Mouse (Mus musculus): ENCODE measurements around the gene Foxp1. TPM values are rescaled to one million over a fixed set of nuclear protein-coding genes. Genes with fewer than 3 reads are reported as not detected.

The Foxp1 gene
- polyA plus RNA-seq, 1 experiment from 2014 or later: 91.9 TPM

DNA sequence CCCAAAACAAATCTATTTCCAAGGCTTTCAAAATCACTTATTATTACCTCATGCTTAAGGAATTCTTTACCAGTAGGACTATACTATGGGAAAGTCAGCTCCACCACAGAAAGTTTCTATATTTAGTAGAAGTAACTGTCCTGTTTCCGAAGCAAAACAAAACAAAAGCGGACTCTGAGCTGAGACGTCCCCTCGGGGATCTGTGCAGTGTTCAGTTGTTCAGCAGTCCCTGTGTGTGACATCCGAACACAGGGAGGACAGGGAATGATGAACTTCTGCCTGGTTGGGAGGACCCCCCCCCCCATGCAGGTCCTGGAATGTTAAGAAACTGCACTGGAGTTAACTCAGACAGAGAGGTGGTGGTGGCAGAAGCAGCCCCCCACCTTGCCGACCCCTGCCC lies 10.7 kb downstream of the Foxp1 start:
- Histone ChIP-seq H3K9ac (ENCODE audit: low read depth, low read length) (no peak overlapping the region), H3K4me3 (ENCODE audit: low read depth, low read length) (no peak overlapping the region), H3K9me3 (ENCODE audit: control insufficient read depth, low read length) (no peaks in the 10 kb centered on the region), H3K27me3 (ENCODE audit: control insufficient read depth, insufficient read depth, low read length) (no peaks in the 10 kb centered on the region), H3K4me2 (replicated peaks; ENCODE audit: low read depth, low read length) (no peak overlapping the region), H3K27ac (ENCODE audit: low read depth, low read length) (no peak overlapping the region), H3K36me3 (ENCODE audit: control insufficient read depth, insufficient read depth, low read length) (no peaks in the 10 kb centered on the region), H3K4me1 (replicated peaks; ENCODE audit: control insufficient read depth, insufficient read depth, low read length) (0 out of 2 replicates have a peak, but pooled peaks cover 2% of the 10 kb centered on the region)
- WGBS: 55% methylated on average over 6 of the region's 6 CpGs
- no peak for DNase-seq (ENCODE audit: low spot score)
- ATAC-seq (ENCODE audit: low FRiP score): no peak

- Histone ChIP-seq H3K36me3 (ENCODE audit: control insufficient read depth, insufficient read depth, low read length) (no peaks in the 10 kb centered on the region), H3K4me2 (replicated peaks; ENCODE audit: low read depth, low read length) (no peak overlapping the region), H3K4me3 (ENCODE audit: low read depth, low read length) (no peak overlapping the region), H3K9me3 (ENCODE audit: control insufficient read depth, low read length) (no peaks in the 10 kb centered on the region), H3K27me3 (ENCODE audit: control insufficient read depth, insufficient read depth, low read length) (no peaks in the 10 kb centered on the region), H3K4me1 (replicated peaks; ENCODE audit: control insufficient read depth, insufficient read depth, low read length) (0 out of 2 replicates have a peak, but pooled peaks cover 2% of the 10 kb centered on the region), H3K9ac (ENCODE audit: low read depth, low read length) (no peak overlapping the region), H3K27ac (ENCODE audit: low read depth, low read length) (no peak overlapping the region)
- no peak for ATAC-seq (ENCODE audit: low FRiP score)
- WGBS: 91% methylated on average over 9 of the region's 9 CpGs
- DNase-seq (ENCODE audit: low spot score): no peak
Observed at GRCm38 (mm10) chr6:99509189-99509592, 13.3 kb downstream of the Foxp1 start.

DNA sequence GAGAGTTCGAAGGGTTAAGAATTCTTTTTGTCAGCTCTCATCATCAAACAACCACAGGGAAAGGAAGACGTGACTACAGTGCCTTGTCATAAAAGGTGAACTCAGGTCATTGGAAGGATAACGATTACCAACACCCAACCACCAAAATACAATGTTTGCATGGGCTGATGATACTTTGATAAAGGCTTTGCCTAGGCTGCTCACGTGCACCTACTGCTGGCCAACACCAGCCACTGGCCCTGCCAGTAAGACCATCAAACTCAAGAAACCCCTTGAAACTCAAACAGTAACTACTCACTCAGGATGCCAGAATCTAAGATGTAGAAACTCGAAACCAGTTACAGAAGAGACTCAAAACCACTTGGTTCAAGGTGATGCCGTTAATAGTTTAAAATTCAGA lies 15.7 kb downstream of the Foxp1 start:
- ATAC-seq (ENCODE audit: low FRiP score) (no peak), DNase-seq (ENCODE audit: low spot score) (no peak)
- WGBS: 88% methylated on average over 6 of the region's 6 CpGs
- Histone ChIP-seq H3K4me2 (replicated peaks; ENCODE audit: low read depth, low read length) (no peak overlapping the region), H3K27me3 (ENCODE audit: control insufficient read depth, insufficient read depth, low read length) (no peaks in the 10 kb centered on the region), H3K27ac (ENCODE audit: low read depth, low read length) (no peak overlapping the region), H3K4me1 (replicated peaks; ENCODE audit: control insufficient read depth, insufficient read depth, low read length) (no peaks in the 10 kb centered on the region), H3K9ac (ENCODE audit: low read depth, low read length) (no peak overlapping the region), H3K9me3 (ENCODE audit: control insufficient read depth, low read length) (no peaks in the 10 kb centered on the region), H3K4me3 (ENCODE audit: low read depth, low read length) (no peak overlapping the region), H3K36me3 (ENCODE audit: control insufficient read depth, insufficient read depth, low read length) (no peaks in the 10 kb centered on the region)

- Histone ChIP-seq H3K36me3 (ENCODE audit: control insufficient read depth, insufficient read depth, low read length) (no peaks in the 10 kb centered on the region), H3K4me2 (replicated peaks; ENCODE audit: low read depth, low read length) (no peak overlapping the region), H3K4me1 (replicated peaks; ENCODE audit: control insufficient read depth, insufficient read depth, low read length) (no peaks in the 10 kb centered on the region), H3K27ac (ENCODE audit: low read depth, low read length) (no peak overlapping the region), H3K9ac (ENCODE audit: low read depth, low read length) (no peak overlapping the region), H3K27me3 (ENCODE audit: control insufficient read depth, insufficient read depth, low read length) (no peaks in the 10 kb centered on the region), H3K4me3 (ENCODE audit: low read depth, low read length) (no peak overlapping the region), H3K9me3 (ENCODE audit: control insufficient read depth, low read length) (no peaks in the 10 kb centered on the region)
- WGBS: 77% methylated on average over 1 of the region's 1 CpGs
- ATAC-seq (ENCODE audit: low FRiP score) (no peak), DNase-seq (ENCODE audit: low spot score) (no peak)
Observed at GRCm38 (mm10) chr6:99503741-99504140, 18.8 kb downstream of the Foxp1 start.

GRCm38 (mm10) chr6:99502727-99503126 lies 19.8 kb downstream of the Foxp1 start:
- Histone ChIP-seq H3K27me3 (ENCODE audit: control insufficient read depth, insufficient read depth, low read length) (no peaks in the 10 kb centered on the region), H3K9me3 (ENCODE audit: control insufficient read depth, low read length) (no peaks in the 10 kb centered on the region), H3K36me3 (ENCODE audit: control insufficient read depth, insufficient read depth, low read length) (no peaks in the 10 kb centered on the region), H3K4me1 (replicated peaks; ENCODE audit: control insufficient read depth, insufficient read depth, low read length) (no peaks in the 10 kb centered on the region), H3K9ac (ENCODE audit: low read depth, low read length) (no peak overlapping the region), H3K27ac (ENCODE audit: low read depth, low read length) (no peak overlapping the region), H3K4me3 (ENCODE audit: low read depth, low read length) (no peak overlapping the region), H3K4me2 (replicated peaks; ENCODE audit: low read depth, low read length) (no peak overlapping the region)
- no peak for ATAC-seq (ENCODE audit: low FRiP score)
- DNase-seq (ENCODE audit: low spot score): no peak
- 88% methylated on average over 2 of the region's 2 CpGs for WGBS

DNA sequence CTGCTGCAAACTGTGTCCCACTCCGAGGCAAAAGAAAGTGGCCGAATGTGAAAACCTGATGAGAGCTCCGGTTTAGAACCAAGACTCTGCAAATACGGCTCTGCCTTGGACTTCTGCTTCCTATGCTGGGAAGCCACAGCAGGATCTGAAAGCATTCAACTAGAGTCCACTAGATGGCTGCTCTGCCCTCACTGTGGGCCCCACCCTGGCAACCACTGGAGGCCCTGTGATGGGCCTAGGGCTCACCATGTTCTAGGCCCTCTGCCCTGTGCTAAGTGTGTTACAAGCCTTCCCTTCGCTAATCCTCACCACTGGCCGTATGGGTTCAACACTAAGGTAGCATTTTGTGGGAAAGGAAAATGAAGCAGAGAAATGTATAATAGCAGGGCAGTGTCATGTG lies 20.2 kb downstream of the Foxp1 start:
- 92% methylated on average over 6 of the region's 6 CpGs for WGBS
- no peaks in the 10 kb centered on the region for H3K27me3 ChIP-seq (ENCODE audit: control insufficient read depth, insufficient read depth, low read length)
- H3K4me2 ChIP-seq (replicated peaks; ENCODE audit: low read depth, low read length): no peak overlapping the region
- H3K4me3 ChIP-seq (ENCODE audit: low read depth, low read length): no peak overlapping the region
- no peak for DNase-seq (ENCODE audit: low spot score)
- H3K9me3 ChIP-seq (ENCODE audit: control insufficient read depth, low read length): no peaks in the 10 kb centered on the region
- no peaks in the 10 kb centered on the region for H3K36me3 ChIP-seq (ENCODE audit: control insufficient read depth, insufficient read depth, low read length)
- H3K27ac ChIP-seq (ENCODE audit: low read depth, low read length): no peak overlapping the region
- H3K4me1 ChIP-seq (replicated peaks; ENCODE audit: control insufficient read depth, insufficient read depth, low read length): no peaks in the 10 kb centered on the region
- no peak overlapping the region for H3K9ac ChIP-seq (ENCODE audit: low read depth, low read length)
- ATAC-seq (ENCODE audit: low FRiP score): no peak

DNA sequence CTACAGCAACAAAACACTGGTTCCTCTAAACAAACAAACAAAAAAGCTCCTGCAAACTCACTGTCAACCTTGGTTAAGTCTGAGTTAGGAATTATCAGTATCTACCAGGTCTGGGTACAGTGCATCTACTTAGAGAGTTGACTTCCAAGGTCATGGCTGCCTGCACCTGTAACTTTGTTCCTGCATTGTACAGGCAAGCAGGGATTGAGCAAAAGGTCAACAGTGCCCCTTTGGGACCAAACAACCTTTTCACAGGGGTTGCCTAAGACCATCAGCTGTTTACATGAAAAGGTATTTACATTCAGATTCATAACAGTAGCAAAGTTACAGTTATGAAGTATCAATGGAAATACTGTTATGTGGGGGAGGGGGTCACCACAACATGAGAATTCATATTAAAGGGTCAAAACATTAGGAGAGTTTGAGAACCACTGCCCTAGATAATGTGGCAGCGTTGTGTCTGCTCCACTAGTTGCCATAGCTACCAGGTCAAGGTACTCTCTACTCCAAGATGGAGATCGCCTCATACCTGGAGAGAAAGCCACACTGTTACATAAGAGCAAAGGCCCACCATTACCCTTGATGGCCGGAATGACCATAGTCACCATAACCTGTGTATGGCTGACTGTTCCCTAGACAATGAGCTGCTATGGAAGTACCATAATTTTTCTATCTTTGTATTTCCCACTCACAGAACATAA lies 21.8 kb downstream of the Foxp1 start:
- H3K27ac ChIP-seq (ENCODE audit: low read depth, low read length): no peak overlapping the region
- DNase-seq (ENCODE audit: low spot score): no peak
- H3K4me1 ChIP-seq (replicated peaks; ENCODE audit: control insufficient read depth, insufficient read depth, low read length): no peaks in the 10 kb centered on the region
- H3K9ac ChIP-seq (ENCODE audit: low read depth, low read length): no peak overlapping the region
- H3K4me2 ChIP-seq (replicated peaks; ENCODE audit: low read depth, low read length): no peak overlapping the region
- H3K9me3 ChIP-seq (ENCODE audit: control insufficient read depth, low read length): no peaks in the 10 kb centered on the region
- no peak for ATAC-seq (ENCODE audit: low FRiP score)
- no peaks in the 10 kb centered on the region for H3K27me3 ChIP-seq (ENCODE audit: control insufficient read depth, insufficient read depth, low read length)
- 94% methylated on average over 3 of the region's 3 CpGs for WGBS
- no peaks in the 10 kb centered on the region for H3K36me3 ChIP-seq (ENCODE audit: control insufficient read depth, insufficient read depth, low read length)
- H3K4me3 ChIP-seq (ENCODE audit: low read depth, low read length): no peak overlapping the region

DNA sequence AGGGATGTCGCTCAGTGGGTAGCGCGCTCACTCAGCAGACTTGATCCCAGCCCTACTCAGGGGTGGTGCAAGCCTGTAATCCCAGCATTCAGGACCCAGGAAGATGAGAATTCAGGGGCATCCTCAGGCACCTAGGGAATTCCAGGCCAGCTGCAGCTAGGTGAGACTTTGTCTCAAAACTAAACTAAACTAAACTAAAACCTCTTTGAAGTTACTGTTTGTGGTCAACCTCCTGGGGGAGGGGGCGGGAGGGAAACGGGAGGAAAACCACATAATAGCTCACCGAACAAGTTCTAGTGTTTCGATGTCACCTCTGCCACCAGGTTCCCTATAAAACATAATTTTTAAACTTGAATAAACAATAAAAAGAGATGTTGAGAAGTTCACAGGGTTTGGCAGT lies 24.4 kb downstream of the Foxp1 start:
- Histone ChIP-seq H3K27me3 (ENCODE audit: control insufficient read depth, insufficient read depth, low read length) (no peaks in the 10 kb centered on the region), H3K27ac (ENCODE audit: low read depth, low read length) (no peak overlapping the region), H3K9ac (ENCODE audit: low read depth, low read length) (no peak overlapping the region), H3K36me3 (ENCODE audit: control insufficient read depth, insufficient read depth, low read length) (no peaks in the 10 kb centered on the region), H3K9me3 (ENCODE audit: control insufficient read depth, low read length) (no peaks in the 10 kb centered on the region), H3K4me2 (replicated peaks; ENCODE audit: low read depth, low read length) (no peak overlapping the region), H3K4me1 (replicated peaks; ENCODE audit: control insufficient read depth, insufficient read depth, low read length) (no peaks in the 10 kb centered on the region), H3K4me3 (ENCODE audit: low read depth, low read length) (no peak overlapping the region)
- 88% methylated on average over 7 of the region's 7 CpGs for WGBS
- DNase-seq (ENCODE audit: low spot score): no peak
- ATAC-seq (ENCODE audit: low FRiP score): no peak

DNA sequence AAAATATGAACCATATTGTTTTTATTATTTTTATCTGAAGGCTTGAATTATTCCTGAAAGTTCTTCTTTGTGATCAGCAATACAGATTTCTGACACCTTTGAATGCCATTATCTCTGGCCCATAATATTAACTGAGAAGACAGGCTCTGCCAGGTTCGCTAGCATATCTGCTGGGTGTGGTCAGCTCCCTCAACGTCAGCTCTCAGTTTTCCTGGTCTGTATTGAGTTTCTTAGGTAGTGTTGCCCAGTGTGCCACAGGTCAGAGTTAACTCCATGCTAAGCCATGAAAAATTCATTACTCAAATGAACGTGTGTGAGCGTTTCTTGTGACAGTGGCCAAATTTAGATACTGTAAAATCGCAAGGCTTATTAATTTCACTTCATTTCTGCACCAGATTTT lies 26.4 kb downstream of the Foxp1 start:
- Histone ChIP-seq H3K9me3 (ENCODE audit: control insufficient read depth, low read length) (no peaks in the 10 kb centered on the region), H3K27me3 (ENCODE audit: control insufficient read depth, insufficient read depth, low read length) (no peaks in the 10 kb centered on the region), H3K27ac (ENCODE audit: low read depth, low read length) (no peak overlapping the region), H3K4me2 (replicated peaks; ENCODE audit: low read depth, low read length) (no peak overlapping the region), H3K4me3 (ENCODE audit: low read depth, low read length) (no peak overlapping the region), H3K9ac (ENCODE audit: low read depth, low read length) (no peak overlapping the region), H3K4me1 (replicated peaks; ENCODE audit: control insufficient read depth, insufficient read depth, low read length) (no peaks in the 10 kb centered on the region), H3K36me3 (ENCODE audit: control insufficient read depth, insufficient read depth, low read length) (no peaks in the 10 kb centered on the region)
- ATAC-seq (ENCODE audit: low FRiP score): no peak
- DNase-seq (ENCODE audit: low spot score): no peak
- 82% methylated on average over 5 of the region's 5 CpGs for WGBS

All from hindbrain, embryonic 11.5 days (tissue).